Mouse (Mus musculus) bone marrow, adult 2 months (tissue): ENCODE measurements around the gene Tmem53.

ENCODE experiments used
- CTCF ChIP-seq: fragments of 200-500 bp; IDR thresholded peaks from 2 replicates; pipeline ENCODE4 v1.5.1; 2011; ENCODE audit warnings: low read length, control low read depth; ENCODE audit not compliant: control insufficient read depth, insufficient read depth
- POLR2A ChIP-seq: fragments of 200-500 bp; IDR thresholded peaks from 2 replicates; pipeline ENCODE4 v1.6.1; 2011; ENCODE audit warnings: low read depth, mild to moderate bottlenecking, control low read depth, low read length, borderline replicate concordance; ENCODE audit not compliant: control insufficient read depth

GRCm38 (mm10) chr4:117214250-117214649 is 37.5 kb upstream of the Tmem53 start:
- no peak for TF ChIP-seq POLR2A
- TF ChIP-seq CTCF, result no peak
